Mouse (Mus musculus) v-Abl transformed pro-B cells (cell line): ENCODE measurements at regions not wholly inside any gene's neighbourhood (a gene's known extent, or its start where the extent isn't known, plus 50 kb on each side); places are given as distances from the start of the nearest gene placed in this dataset.

Experiments
- in situ Hi-C, 2 experiments: fragments of 400-800 bp; cut with MboI; formaldehyde crosslinking; loops; one replicate each; pipeline ENCODE4 v1.15.1; 2025; ENCODE audit not compliant: unreplicated experiment in 2 of 2

- in situ Hi-C loops, result no loop called here
Measured at GRCm38 (mm10) chr17:51534270-51534669, 298.8 kb downstream of the Satb1 start.

- in situ Hi-C loops, result no loop called here
Measured at GRCm38 (mm10) chr17:51528161-51528560, 304.9 kb downstream of the Satb1 start.

GRCm38 (mm10) chr17:51526881-51527280 is 306.2 kb downstream of the Satb1 start:
- in situ Hi-C loops, result no loop called here

GRCm38 (mm10) chr17:51526464-51526863 is 306.6 kb downstream of the Satb1 start:
- in situ Hi-C loops, result no loop called here

GRCm38 (mm10) chr17:51526021-51526420 is 307.1 kb downstream of the Satb1 start:
- in situ Hi-C loops, result no loop called here

GRCm38 (mm10) chr17:51525219-51525618 is 307.9 kb downstream of the Satb1 start:
- in situ Hi-C loops, result no loop called here

- in situ Hi-C loops, result no loop called here
Measured at GRCm38 (mm10) chr17:51511917-51512316, 321.2 kb downstream of the Satb1 start.

- in situ Hi-C loops, result no loop called here
Measured at GRCm38 (mm10) chr17:51500751-51501150, 321.6 kb upstream of the Tbc1d5 start.

- in situ Hi-C loops, result no loop called here
Measured at GRCm38 (mm10) chr17:51499541-51499940, 320.4 kb upstream of the Tbc1d5 start.

GRCm38 (mm10) chr17:51495038-51495437 is 315.9 kb upstream of the Tbc1d5 start:
- in situ Hi-C loops, result no loop called here

- in situ Hi-C loops, result no loop called here
Measured at GRCm38 (mm10) chr17:51489386-51489785, 310.2 kb upstream of the Tbc1d5 start.

GRCm38 (mm10) chr17:51487918-51488445 is 308.8 kb upstream of the Tbc1d5 start:
- in situ Hi-C loops, result no loop called here

GRCm38 (mm10) chr17:51477810-51478209 is 298.7 kb upstream of the Tbc1d5 start:
- in situ Hi-C loops, result no loop called here

GRCm38 (mm10) chr17:51477404-51477803 is 298.3 kb upstream of the Tbc1d5 start:
- in situ Hi-C loops, result no loop called here

GRCm38 (mm10) chr17:51462137-51462880 is 283.2 kb upstream of the Tbc1d5 start:
- in situ Hi-C loops, result no loop called here

GRCm38 (mm10) chr17:51461248-51461647 is 282.1 kb upstream of the Tbc1d5 start:
- in situ Hi-C loops, result no loop called here

- in situ Hi-C loops, result no loop called here
Measured at GRCm38 (mm10) chr17:51459119-51459518, 280.0 kb upstream of the Tbc1d5 start.

GRCm38 (mm10) chr17:51415746-51416145 is 236.6 kb upstream of the Tbc1d5 start:
- in situ Hi-C loops, result loop anchor here (25.0 kb wide), 2 partner anchors 747 to 1047 kb away; no protein-coding TSS in a partner anchor

GRCm38 (mm10) chr17:51414304-51414703 is 235.2 kb upstream of the Tbc1d5 start:
- in situ Hi-C loops, result loop anchor here (25.0 kb wide), 2 partner anchors 748 to 1048 kb away; no protein-coding TSS in a partner anchor

- in situ Hi-C loops, result loop anchor here (25.0 kb wide), 2 partner anchors 749 to 1049 kb away; no protein-coding TSS in a partner anchor
Measured at GRCm38 (mm10) chr17:51413741-51414140, 234.6 kb upstream of the Tbc1d5 start.

GRCm38 (mm10) chr17:51411545-51412094 is 232.5 kb upstream of the Tbc1d5 start:
- in situ Hi-C loops, result loop anchor here (25.0 kb wide), 2 partner anchors 751 to 1051 kb away; no protein-coding TSS in a partner anchor

GRCm38 (mm10) chr17:51408894-51409293 is 229.7 kb upstream of the Tbc1d5 start:
- in situ Hi-C loops, result loop anchor here (25.0 kb wide), 2 partner anchors 753 to 1053 kb away; no protein-coding TSS in a partner anchor
